Mouse (Mus musculus) hindbrain, postnatal 0 days (tissue): ENCODE data around the gene Tnfaip1. TPM values are rescaled to one million over a fixed set of nuclear protein-coding genes. Genes with fewer than 3 reads are reported as not detected.

Source experiments
- ATAC-seq: fragments of 200-750 bp; cut with Nextera tagmentation; 2 replicates; pipeline ENCODE4 v1.8.0; 2017; ENCODE audit warnings: mild to moderate bottlenecking, moderate TSS enrichment, moderate library complexity
- DNase-seq: peaks from one replicate; pipeline ENCODE4 v3.0.0-alpha.2; 2015; ENCODE audit warnings: low spot score
- H3K27ac ChIP-seq: fragments of 300-500 bp; sonication (generic); 2 replicates; pipeline ENCODE4 v1.5.1; 2014; ENCODE audit warnings: mild to moderate bottlenecking
- H3K27me3 ChIP-seq: fragments of 300-500 bp; sonication (generic); 2 replicates; pipeline ENCODE4 v1.6.1; 2014; ENCODE audit warnings: low read length, mixed read lengths; ENCODE audit not compliant: insufficient read depth
- H3K36me3 ChIP-seq: fragments of 300-500 bp; sonication (generic); 2 replicates; pipeline ENCODE4 v1.6.1; 2014; ENCODE audit warnings: low read length, mixed read lengths; ENCODE audit not compliant: insufficient read depth
- H3K4me1 ChIP-seq: fragments of 300-500 bp; sonication (generic); 2 replicates; pipeline ENCODE4 v1.6.1; 2014; ENCODE audit warnings: antibody characterized with exemption, low read length, mixed read lengths; ENCODE audit not compliant: insufficient read depth
- H3K4me2 ChIP-seq: fragments of 300-500 bp; sonication (generic); 2 replicates; pipeline ENCODE4 v1.6.1; 2014; ENCODE audit warnings: low read depth, mild to moderate bottlenecking, low read length, moderate library complexity, mixed read lengths
- H3K4me3 ChIP-seq: fragments of 300-500 bp; sonication (generic); 2 replicates; pipeline ENCODE4 v1.5.1; 2014; ENCODE audit warnings: low read length
- H3K9ac ChIP-seq: fragments of 300-500 bp; sonication (generic); replicated peaks from 2 replicates; pipeline ENCODE4 v1.6.1; 2014; ENCODE audit warnings: mild to moderate bottlenecking, low read length, moderate library complexity, mixed read lengths
- H3K9me3 ChIP-seq: fragments of 300-500 bp; sonication (generic); 2 replicates; pipeline ENCODE4 v1.6.1; 2016; ENCODE audit warnings: low read length, mixed read lengths
- CTCF ChIP-seq: IDR thresholded peaks from 2 replicates; pipeline ENCODE4 v1.5.1; 2016; ENCODE audit warnings: antibody characterized with exemption, control low read depth, low read depth
- WGBS: fragments of 180-500 bp; shearing (Covaris S2); extraction: QIAGEN DNeasy Blood & Tissue Kit; methylation state at CpG from one replicate; pipeline ENCODE4 v1.1.7; 2014; 5-methylcytosine and 5-hydroxymethylcytosine counted together
- polyA plus RNA-seq: library from polyadenylated mRNA; unstranded; fragments of >200 nt; fragmentation: Nextera tagmentation; extraction: Ambion mirVana; gene quantifications from 2 replicates; pipeline ENCODE4 v1.2.1, GENCODE M21; 2015
- total RNA-seq: library from RNA; depleted of rRNA; stranded (reverse); fragments of >200 nt; gene quantifications from 2 replicates; pipeline ENCODE4 v1.2.3, GENCODE M21; 2014

Tnfaip1 gene
- total and polyA plus RNA-seq, 2 experiments from 2014 or later = 46.2 to 56.2 TPM

DNA sequence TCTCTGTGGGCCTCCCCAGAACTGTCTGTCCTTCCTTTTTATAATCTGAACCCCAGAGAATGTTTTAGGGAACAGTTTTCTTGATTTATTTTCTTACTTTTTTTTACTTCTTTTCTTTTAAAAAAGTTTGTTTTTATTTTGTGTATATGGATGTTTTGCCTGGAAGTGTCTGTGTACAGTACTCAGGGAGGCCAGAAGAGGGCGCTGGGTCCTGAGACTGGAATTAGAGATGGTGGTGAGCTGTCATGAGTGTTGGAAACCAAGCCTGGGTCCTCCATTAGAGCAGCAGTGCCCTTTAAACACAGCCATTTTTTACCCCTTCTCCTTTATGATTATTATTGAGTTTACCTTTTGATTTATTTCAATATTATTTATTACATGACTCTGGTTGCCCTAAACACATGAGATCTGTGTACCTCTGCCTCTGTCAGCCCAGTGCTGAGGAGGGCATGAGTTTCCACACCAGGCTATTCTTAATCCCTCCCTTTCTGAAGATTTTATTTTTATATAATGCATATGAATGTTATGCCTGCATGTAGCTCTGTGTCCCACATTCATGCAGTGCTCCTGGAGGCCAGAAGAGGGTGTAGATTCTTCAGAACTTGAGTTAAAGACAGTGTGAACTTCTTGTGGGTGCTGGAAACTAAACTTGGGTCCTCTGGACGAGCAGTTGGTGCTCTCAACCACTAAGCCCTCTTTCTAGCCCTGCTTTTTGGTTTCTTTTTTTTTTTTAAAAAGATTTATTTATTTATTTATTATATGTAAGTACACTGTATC lies 20.4 kb downstream of the Tnfaip1 start:
- no peak for ATAC-seq
- H3K4me1 ChIP-seq = peaks cover 13% of the 10 kb centered on the region; the same call in 1 of the 2 replicates
- H3K9ac ChIP-seq = no peak overlapping the region
- peaks cover 37% of the 10 kb centered on the region for H3K36me3 ChIP-seq
- H3K9me3 ChIP-seq = no peaks in the 10 kb centered on the region
- no peaks in the 10 kb centered on the region for H3K27me3 ChIP-seq
- 60% methylated on average over 2 of the region's 2 CpGs for WGBS
- no peak overlapping the region for H3K4me3 ChIP-seq
- TF ChIP-seq CTCF = peak; percentile 51
- no peak overlapping the region for H3K4me2 ChIP-seq
- peak; percentile 22 for DNase-seq
- H3K27ac ChIP-seq = no peak overlapping the region

DNA sequence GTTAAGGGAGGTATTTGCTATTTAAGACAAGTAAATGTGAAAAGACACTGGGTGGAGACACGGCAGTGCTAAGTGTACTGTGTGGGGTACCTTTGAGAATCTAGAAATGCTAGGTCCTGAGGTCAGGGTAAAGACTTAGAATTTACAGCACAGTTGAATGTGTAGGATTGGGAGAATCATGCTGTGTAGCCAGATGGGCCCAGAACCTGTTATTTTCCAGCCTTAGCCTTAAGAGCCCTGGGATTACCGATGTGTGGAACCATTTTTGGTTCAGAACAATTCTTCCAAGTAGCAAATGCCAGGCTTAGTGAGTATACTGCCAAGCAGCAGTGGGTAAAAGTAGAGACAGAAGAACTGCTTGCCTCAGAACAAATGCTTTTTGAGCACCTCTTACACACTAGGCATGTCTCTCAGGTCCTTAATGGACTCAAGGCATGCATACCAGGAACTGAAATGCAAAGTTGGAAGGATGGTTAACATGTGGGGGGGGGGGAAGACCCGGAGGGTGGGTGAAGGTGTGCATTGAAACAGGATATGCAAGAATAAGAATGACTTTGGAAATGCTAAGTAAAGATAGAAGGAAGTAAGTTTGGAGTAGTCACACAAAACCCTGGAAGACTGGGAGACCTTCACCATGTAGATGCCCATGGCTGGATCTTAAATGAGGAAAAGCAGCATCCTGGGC lies 22.9 kb downstream of the Tnfaip1 start:
- no peaks in the 10 kb centered on the region for H3K9me3 ChIP-seq
- peaks cover 27% of the 10 kb centered on the region for H3K36me3 ChIP-seq
- H3K27me3 ChIP-seq = no peaks in the 10 kb centered on the region
- H3K4me1 ChIP-seq = peaks cover 13% of the 10 kb centered on the region; the same call in 1 of the 2 replicates
- ATAC-seq (no peak), DNase-seq (no peak)
- peak overlapping the region; percentile 70; the same call in 1 of the 2 replicates for H3K4me3 ChIP-seq
- no peak overlapping the region for H3K27ac ChIP-seq
- peak overlapping the region; percentile 87 for H3K9ac ChIP-seq
- WGBS = 76% methylated on average over 3 of the region's 3 CpGs
- peak overlapping the region; percentile 92 for H3K4me2 ChIP-seq
- TF ChIP-seq CTCF = no peak

- TF ChIP-seq CTCF = no peak
Observed at GRCm38 (mm10) chr11:78512025-78512957, 23.8 kb downstream of the Tnfaip1 start, which contains the start of the genes Tmem199 and Poldip2. Gene Tmem199, minus strand, starts transcription at chr11:78512172. Gene Poldip2, plus strand, starts transcription at chr11:78512193.

GRCm38 (mm10) chr11:78509148-78509547 lies 27.0 kb downstream of the Tnfaip1 start:
- H3K9ac ChIP-seq = no peak overlapping the region
- peak; percentile 63 for TF ChIP-seq CTCF
- no peak for ATAC-seq
- no peak overlapping the region for H3K27ac ChIP-seq
- H3K27me3 ChIP-seq = no peaks in the 10 kb centered on the region
- peak; percentile 64 for DNase-seq
- 81% methylated on average over 5 of the region's 5 CpGs for WGBS
- H3K4me3 ChIP-seq = no peak overlapping the region
- no peaks in the 10 kb centered on the region for H3K9me3 ChIP-seq
- no peak overlapping the region for H3K4me2 ChIP-seq
- H3K4me1 ChIP-seq = peaks cover 13% of the 10 kb centered on the region; the same call in 1 of the 2 replicates
- peaks cover 20% of the 10 kb centered on the region; the same call in 1 of the 2 replicates for H3K36me3 ChIP-seq

More at GRCm38 (mm10) chr11:78512025-78512957, 23.8 kb downstream of the Tnfaip1 start, which contains the start of the genes Tmem199 and Poldip2:
- Histone ChIP-seq H3K27ac (peak within 1 kb of the TSS; percentile 85), H3K36me3 (peaks cover 27% of the 10 kb centered on the region; the same call in 1 of the 2 replicates), H3K9me3 (no peaks in the 10 kb centered on the region), H3K9ac (peak within 1 kb of the TSS; percentile 87), H3K4me3 (peak within 1 kb of the TSS; percentile 70), H3K27me3 (no peaks in the 10 kb centered on the region), H3K4me1 (peaks cover 13% of the 10 kb centered on the region; the same call in 1 of the 2 replicates), H3K4me2 (peak within 1 kb of the TSS; percentile 92)
- WGBS = 1% methylated on average over 67 of the region's 67 CpGs
- peak; percentile 98 for DNase-seq
- peak; percentile 96 for ATAC-seq

- no peak for DNase-seq
- Histone ChIP-seq H3K4me2 (no peak overlapping the region), H3K36me3 (peaks cover 20% of the 10 kb centered on the region; the same call in 1 of the 2 replicates), H3K4me3 (no peak overlapping the region), H3K4me1 (no peaks in the 10 kb centered on the region), H3K9ac (no peak overlapping the region), H3K27me3 (no peaks in the 10 kb centered on the region), H3K9me3 (no peaks in the 10 kb centered on the region), H3K27ac (no peak overlapping the region)
- no peak for TF ChIP-seq CTCF
- ATAC-seq = no peak
- 79% methylated on average over 3 of the region's 3 CpGs for WGBS
Observed at GRCm38 (mm10) chr11:78505430-78505829, 30.7 kb downstream of the Tnfaip1 start.
